Mouse (Mus musculus): ENCODE measurements around the gene Msh3.

GRCm38 (mm10) chr13:92353956-92354355, 847 bp downstream of the Msh3 start:
- no peak for TF ChIP-seq CTCF (IDR thresholded peaks at IDR 0.05; ENCODE audit: insufficient read depth, low read depth, low read length)
- no peak for TF ChIP-seq POLR2A (IDR thresholded peaks at IDR 0.05; ENCODE audit: insufficient read depth, low read depth, low read length)
